Mouse (Mus musculus): ENCODE results near the gene Tspan8.
"Not testable (repeated sequence)": the region's sequence is repeated elsewhere in the genome, so short reads cannot be mapped to it uniquely, and the experiment has no call there.

Gene Tspan8

GRCm38 (mm10) chr10:115816511-115816910, at the start of gene Tspan8:
Gene Tspan8, plus strand, starts transcription at chr10:115816832.
- no peak for DNase-seq (ENCODE audit: low read depth, low spot score)

- DNase-seq (ENCODE audit: low read depth, low spot score), result no peak
Observed at GRCm38 (mm10) chr10:115770032-115770431, 46.6 kb upstream of the Tspan8 start.

GRCm38 (mm10) chr10:115774451-115774850, 42.2 kb upstream of the Tspan8 start:
- DNase-seq (ENCODE audit: low read depth, low spot score), result no peak

GRCm38 (mm10) chr10:115775945-115776905, 40.4 kb upstream of the Tspan8 start:
- no peak for DNase-seq (ENCODE audit: low read depth, low spot score)

- DNase-seq (ENCODE audit: low read depth, low spot score), result no peak
Observed at GRCm38 (mm10) chr10:115777366-115777765, 39.3 kb upstream of the Tspan8 start.

GRCm38 (mm10) chr10:115778624-115779023, 38.0 kb upstream of the Tspan8 start:
- no peak for DNase-seq (ENCODE audit: low read depth, low spot score)

GRCm38 (mm10) chr10:115780239-115781016, 36.2 kb upstream of the Tspan8 start:
- no peak for DNase-seq (ENCODE audit: low read depth, low spot score)

- no peak for DNase-seq (ENCODE audit: low read depth, low spot score)
Observed at GRCm38 (mm10) chr10:115783232-115783631, 33.4 kb upstream of the Tspan8 start.

GRCm38 (mm10) chr10:115790788-115791187, 25.8 kb upstream of the Tspan8 start:
- no peak for DNase-seq (ENCODE audit: low read depth, low spot score)

- DNase-seq (ENCODE audit: low read depth, low spot score), result no peak
Observed at GRCm38 (mm10) chr10:115796072-115796788, 20.4 kb upstream of the Tspan8 start.

- DNase-seq (ENCODE audit: low read depth, low spot score), result no peak
Observed at GRCm38 (mm10) chr10:115801464-115801863, 15.2 kb upstream of the Tspan8 start.

GRCm38 (mm10) chr10:115803013-115803412, 13.6 kb upstream of the Tspan8 start:
- not testable (repeated sequence) for DNase-seq (ENCODE audit: low read depth, low spot score)

GRCm38 (mm10) chr10:115803765-115804164, 12.9 kb upstream of the Tspan8 start:
- no peak for DNase-seq (ENCODE audit: low read depth, low spot score)

GRCm38 (mm10) chr10:115805987-115806386, 10.6 kb upstream of the Tspan8 start:
- no peak for DNase-seq (ENCODE audit: low read depth, low spot score)

- no peak for DNase-seq (ENCODE audit: low read depth, low spot score)
Observed at GRCm38 (mm10) chr10:115809169-115809568, 7.5 kb upstream of the Tspan8 start.

GRCm38 (mm10) chr10:115811519-115811918, 5.1 kb upstream of the Tspan8 start:
- no peak for DNase-seq (ENCODE audit: low read depth, low spot score)

GRCm38 (mm10) chr10:115814878-115815277, 1.8 kb upstream of the Tspan8 start:
- no peak for DNase-seq (ENCODE audit: low read depth, low spot score)

GRCm38 (mm10) chr10:115817056-115817724, 558 bp downstream of the Tspan8 start:
- DNase-seq (ENCODE audit: low read depth, low spot score), result no peak

GRCm38 (mm10) chr10:115825289-115825688, 8.7 kb downstream of the Tspan8 start:
- no peak for DNase-seq (ENCODE audit: low read depth, low spot score)

- DNase-seq (ENCODE audit: low read depth, low spot score), result no peak
Observed at GRCm38 (mm10) chr10:115828872-115829271, 12.2 kb downstream of the Tspan8 start.

- no peak for DNase-seq (ENCODE audit: low read depth, low spot score)
Observed at GRCm38 (mm10) chr10:115829696-115830095, 13.1 kb downstream of the Tspan8 start.
